Mouse (Mus musculus) lung, postnatal 0 days (tissue): ENCODE results near the gene Zranb3.

Source experiments
- CTCF ChIP-seq: IDR thresholded peaks from 2 replicates; pipeline ENCODE4 v1.5.1; 2016; ENCODE audit warnings: antibody characterized with exemption, mild to moderate bottlenecking
- EP300 ChIP-seq: IDR thresholded peaks from 2 replicates; pipeline ENCODE4 v1.6.1; 2016; ENCODE audit warnings: antibody characterized with exemption, mild to moderate bottlenecking, control low read depth

GRCm38 (mm10) chr1:127943516-127943915, 159.3 kb downstream of the Zranb3 start:
- TF ChIP-seq CTCF = no peak
- TF ChIP-seq EP300 = no peak
